Mouse (Mus musculus) neural tube, embryonic 15.5 days (tissue): ENCODE measurements around the gene Ppp2r2d. TPM values are rescaled to one million over a fixed set of nuclear protein-coding genes. Genes with fewer than 3 reads are reported as not detected.

Experiments used
- ATAC-seq: fragments of 200-750 bp; cut with Nextera tagmentation; 2 replicates; pipeline ENCODE4 v1.8.0; 2017; ENCODE audit warnings: mild to moderate bottlenecking, moderate TSS enrichment, moderate library complexity; ENCODE audit not compliant: low FRiP score
- H3K27ac ChIP-seq: fragments of 300-500 bp; sonication (generic); replicated peaks from 2 replicates; pipeline ENCODE4 v1.5.1; 2015; ENCODE audit warnings: mild to moderate bottlenecking, inconsistent platforms
- H3K27me3 ChIP-seq: fragments of 300-500 bp; sonication (generic); replicated peaks from 2 replicates; pipeline ENCODE4 v1.6.1; 2015; ENCODE audit warnings: inconsistent platforms
- H3K36me3 ChIP-seq: fragments of 300-500 bp; sonication (generic); 2 replicates; pipeline ENCODE4 v1.6.1; 2015; ENCODE audit warnings: inconsistent platforms
- H3K4me1 ChIP-seq: fragments of 300-500 bp; sonication (generic); 2 replicates; pipeline ENCODE4 v1.6.1; 2015; ENCODE audit warnings: inconsistent platforms
- H3K4me2 ChIP-seq: fragments of 300-500 bp; sonication (generic); 2 replicates; pipeline ENCODE4 v1.6.1; 2015; ENCODE audit warnings: inconsistent platforms, mild to moderate bottlenecking, moderate library complexity
- H3K4me3 ChIP-seq: fragments of 300-500 bp; sonication (generic); replicated peaks from 2 replicates; pipeline ENCODE4 v1.5.1; 2015; ENCODE audit warnings: mild to moderate bottlenecking, inconsistent platforms
- H3K9ac ChIP-seq: fragments of 300-500 bp; sonication (generic); replicated peaks from 2 replicates; pipeline ENCODE4 v1.6.1; 2015; ENCODE audit warnings: mild to moderate bottlenecking, inconsistent platforms
- H3K9me3 ChIP-seq: fragments of 300-500 bp; sonication (generic); replicated peaks from 2 replicates; pipeline ENCODE4 v1.6.1; 2016; ENCODE audit warnings: inconsistent platforms
- WGBS: fragments of 180-500 bp; shearing (Covaris S2); methylation state at CpG from one replicate; pipeline ENCODE4 v1.1.7; 2015; ENCODE audit warnings: mixed read lengths; 5-methylcytosine and 5-hydroxymethylcytosine counted together
- polyA plus RNA-seq: library from polyadenylated mRNA; unstranded; fragments of >200 nt; fragmentation: Nextera tagmentation; extraction: Ambion mirVana; gene quantifications from 2 replicates; pipeline ENCODE4 v1.2.1, GENCODE M21; 2015

Gene Ppp2r2d
- polyA plus RNA-seq, result 80.1 and 88.2 TPM in 2 replicates

- ATAC-seq, result peak; percentile 93
- peaks cover 79% of the 10 kb centered on the region for H3K4me1 ChIP-seq
Measured at GRCm38 (mm10) chr7:138845544-138846391, at the start of gene Ppp2r2d, which contains the start of gene Mapk1ip1. Ppp2r2d (plus strand) TSS chr7:138846079. Mapk1ip1 (minus strand) TSS chr7:138846273.

GRCm38 (mm10) chr7:138803386-138803785 is 42.5 kb upstream of the Ppp2r2d start:
- H3K4me1 ChIP-seq, result no peaks in the 10 kb centered on the region
- no peak overlapping the region for H3K9ac ChIP-seq
- H3K9me3 ChIP-seq, result no peaks in the 10 kb centered on the region
- H3K36me3 ChIP-seq, result no peaks in the 10 kb centered on the region
- H3K27ac ChIP-seq, result no peak overlapping the region
- H3K27me3 ChIP-seq, result no peaks in the 10 kb centered on the region
- ATAC-seq, result no peak
- no peak overlapping the region for H3K4me2 ChIP-seq
- H3K4me3 ChIP-seq, result no peak overlapping the region
- 54% methylated on average over 4 of the region's 4 CpGs for WGBS

More at GRCm38 (mm10) chr7:138845544-138846391, at the start of gene Ppp2r2d, which contains the start of gene Mapk1ip1:
- Histone ChIP-seq H3K36me3 (peaks cover 10% of the 10 kb centered on the region), H3K27ac (peak within 1 kb of the TSS; percentile 98), H3K9ac (peak within 1 kb of the TSS; percentile 97), H3K4me2 (peak within 1 kb of the TSS; percentile 83), H3K4me3 (peak within 1 kb of the TSS; percentile 98), H3K27me3 (no peaks in the 10 kb centered on the region), H3K9me3 (no peaks in the 10 kb centered on the region)
- under 1% methylated on average over 48 of the region's 51 CpGs for WGBS

GRCm38 (mm10) chr7:138807146-138807545 is 38.7 kb upstream of the Ppp2r2d start:
- Histone ChIP-seq H3K4me1 (no peaks in the 10 kb centered on the region), H3K9ac (no peak overlapping the region), H3K4me2 (no peak overlapping the region), H3K4me3 (no peak overlapping the region), H3K9me3 (no peaks in the 10 kb centered on the region), H3K36me3 (no peaks in the 10 kb centered on the region), H3K27ac (no peak overlapping the region), H3K27me3 (no peaks in the 10 kb centered on the region)
- no peak for ATAC-seq
- 89% methylated on average over 3 of the region's 3 CpGs for WGBS

DNA sequence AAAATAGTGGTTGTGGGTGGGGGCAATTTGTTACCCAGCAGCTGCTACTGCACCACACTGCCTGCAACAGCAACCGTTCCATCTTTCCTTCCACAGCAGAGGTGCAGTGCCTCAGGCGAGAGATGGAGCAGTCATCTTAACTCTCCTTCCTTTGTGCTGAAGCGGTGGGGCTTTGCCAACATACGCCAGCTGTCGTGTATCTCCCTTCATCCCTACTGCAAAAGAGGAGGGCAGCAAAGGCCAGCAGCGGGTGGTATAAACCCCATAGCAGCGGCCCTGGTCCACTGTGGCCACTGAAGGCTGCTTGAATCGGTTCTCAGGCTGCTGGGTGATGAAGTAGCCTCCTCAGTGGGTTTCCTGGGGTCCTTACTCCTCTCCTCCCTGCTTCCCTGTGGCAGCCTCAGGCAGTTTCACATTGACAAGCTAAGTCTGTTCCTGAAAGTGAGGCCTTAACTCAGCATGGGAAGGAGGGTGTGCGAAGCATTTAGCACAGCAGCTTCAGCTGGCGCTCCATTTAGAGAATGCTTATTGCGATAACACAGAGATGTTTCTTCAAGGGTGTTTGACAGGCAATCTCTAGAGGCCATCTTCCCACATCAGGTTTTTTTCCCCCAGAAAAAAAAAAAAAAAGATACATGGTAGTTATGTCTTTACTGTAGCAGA is 32.5 kb upstream of the Ppp2r2d start:
- WGBS, result 49% methylated on average over 11 of the region's 11 CpGs
- Histone ChIP-seq H3K27me3 (no peaks in the 10 kb centered on the region), H3K4me2 (no peak overlapping the region), H3K9ac (no peak overlapping the region), H3K27ac (peak overlapping the region; percentile 81), H3K4me1 (peaks cover 17% of the 10 kb centered on the region), H3K36me3 (no peaks in the 10 kb centered on the region), H3K9me3 (no peaks in the 10 kb centered on the region), H3K4me3 (no peak overlapping the region)
- ATAC-seq, result 0 out of 2 replicates have a peak, but pooled peaks have one; percentile 47

GRCm38 (mm10) chr7:138818314-138818713 is 27.6 kb upstream of the Ppp2r2d start:
- no peak for ATAC-seq
- WGBS, result 61% methylated on average over 4 of the region's 4 CpGs
- H3K9ac ChIP-seq, result no peak overlapping the region
- no peaks in the 10 kb centered on the region for H3K36me3 ChIP-seq
- H3K9me3 ChIP-seq, result no peaks in the 10 kb centered on the region
- no peak overlapping the region for H3K27ac ChIP-seq
- peaks cover 13% of the 10 kb centered on the region for H3K4me1 ChIP-seq
- no peaks in the 10 kb centered on the region for H3K27me3 ChIP-seq
- no peak overlapping the region for H3K4me2 ChIP-seq
- no peak overlapping the region for H3K4me3 ChIP-seq

DNA sequence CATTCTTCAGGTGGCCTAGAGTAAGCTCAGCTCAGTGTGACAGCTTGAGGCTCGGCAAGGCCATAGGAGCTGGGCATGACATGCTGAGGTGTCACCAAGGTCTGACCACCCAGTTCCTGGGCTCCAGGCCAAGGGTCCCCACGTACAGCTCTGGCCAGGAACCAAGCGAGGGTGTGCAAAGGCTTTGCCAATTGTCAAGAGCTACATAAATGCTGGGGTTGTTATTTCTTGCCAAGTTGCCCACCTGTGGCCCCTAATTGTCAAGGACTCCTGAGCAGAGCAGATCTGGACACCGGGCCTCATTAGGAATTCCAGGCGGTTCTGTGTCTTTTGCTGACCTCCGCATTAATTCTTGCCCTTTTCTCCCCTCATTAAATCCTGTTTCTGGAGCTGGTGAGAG is 21.5 kb upstream of the Ppp2r2d start:
- ATAC-seq, result no peak

GRCm38 (mm10) chr7:138824995-138825756 is 20.7 kb upstream of the Ppp2r2d start:
- no peak for ATAC-seq
- no peaks in the 10 kb centered on the region for H3K4me1 ChIP-seq
- 87% methylated on average over 19 of the region's 19 CpGs for WGBS
- H3K36me3 ChIP-seq, result no peaks in the 10 kb centered on the region
- H3K4me2 ChIP-seq, result no peak overlapping the region
- H3K27ac ChIP-seq, result no peak overlapping the region
- no peak overlapping the region for H3K4me3 ChIP-seq
- no peaks in the 10 kb centered on the region for H3K9me3 ChIP-seq
- H3K9ac ChIP-seq, result no peak overlapping the region
- 0 out of 2 replicates have a peak, but pooled peaks cover 3% of the 10 kb centered on the region for H3K27me3 ChIP-seq

More for the DNA sequence above, 21.5 kb upstream of the Ppp2r2d start:
- H3K27ac ChIP-seq, result no peak overlapping the region
- no peak overlapping the region for H3K9ac ChIP-seq
- no peaks in the 10 kb centered on the region for H3K9me3 ChIP-seq
- H3K4me1 ChIP-seq, result no peaks in the 10 kb centered on the region
- 0 out of 2 replicates have a peak, but pooled peaks cover 3% of the 10 kb centered on the region for H3K27me3 ChIP-seq
- no peak overlapping the region for H3K4me2 ChIP-seq
- 79% methylated on average over 6 of the region's 6 CpGs for WGBS
- no peaks in the 10 kb centered on the region for H3K36me3 ChIP-seq
- no peak overlapping the region for H3K4me3 ChIP-seq

GRCm38 (mm10) chr7:138827812-138828211 is 18.1 kb upstream of the Ppp2r2d start:
- no peak overlapping the region for H3K9ac ChIP-seq
- no peaks in the 10 kb centered on the region for H3K4me1 ChIP-seq
- H3K4me2 ChIP-seq, result no peak overlapping the region
- H3K36me3 ChIP-seq, result no peaks in the 10 kb centered on the region
- no peak overlapping the region for H3K27ac ChIP-seq
- 14% methylated on average over 11 of the region's 11 CpGs for WGBS
- H3K4me3 ChIP-seq, result no peak overlapping the region
- H3K9me3 ChIP-seq, result no peaks in the 10 kb centered on the region
- no peak for ATAC-seq
- 0 out of 2 replicates have a peak, but pooled peaks cover 3% of the 10 kb centered on the region for H3K27me3 ChIP-seq

DNA sequence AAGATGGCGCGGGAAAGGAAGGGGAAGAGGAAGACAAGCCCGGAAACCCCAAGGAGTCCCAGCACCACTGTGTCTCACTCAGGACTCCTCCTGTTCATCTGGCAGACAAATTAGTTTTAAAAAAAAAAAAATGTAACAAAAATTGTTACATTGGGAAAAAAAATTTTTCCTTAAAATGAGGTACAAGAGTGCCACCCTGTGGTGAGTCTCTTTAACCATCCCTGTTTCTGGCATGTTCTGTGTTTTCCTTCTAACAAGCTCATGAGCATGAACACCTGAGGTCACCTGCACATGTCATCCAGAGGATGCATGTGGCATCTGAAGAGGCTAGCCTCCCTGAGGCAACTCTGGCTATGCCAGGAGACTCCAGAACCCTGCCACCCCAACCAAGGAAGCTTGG is 10.9 kb upstream of the Ppp2r2d start:
- Histone ChIP-seq H3K4me3 (no peak overlapping the region), H3K36me3 (peaks cover 13% of the 10 kb centered on the region), H3K4me2 (no peak overlapping the region), H3K4me1 (no peaks in the 10 kb centered on the region), H3K9ac (no peak overlapping the region), H3K27ac (no peak overlapping the region), H3K9me3 (no peaks in the 10 kb centered on the region), H3K27me3 (no peaks in the 10 kb centered on the region)
- ATAC-seq, result no peak
- WGBS, result 88% methylated on average over 3 of the region's 3 CpGs

- ATAC-seq, result no peak
- H3K9ac ChIP-seq, result no peak overlapping the region
Measured at GRCm38 (mm10) chr7:138840594-138841021, 5.3 kb upstream of the Ppp2r2d start.

More at GRCm38 (mm10) chr7:138840594-138841021, 5.3 kb upstream of the Ppp2r2d start:
- Histone ChIP-seq H3K27me3 (no peaks in the 10 kb centered on the region), H3K36me3 (peaks cover 8% of the 10 kb centered on the region), H3K4me2 (no peak overlapping the region), H3K27ac (no peak overlapping the region), H3K4me1 (peaks cover 49% of the 10 kb centered on the region), H3K9me3 (no peaks in the 10 kb centered on the region), H3K4me3 (no peak overlapping the region)
- 38% methylated on average over 4 of the region's 4 CpGs for WGBS
